Mouse (Mus musculus) cerebellum, postnatal 36 days (tissue): Measurements from ENCODE around the gene Cdkn2aipnl.

Experiments used
- DNase-seq, 2 experiments: peaks; one replicate each; pipeline ENCODE4 v3.0.0; 2021 to 2022; ENCODE audit warnings: mixed read lengths in 2 of 2

Cdkn2aipnl gene

DNA sequence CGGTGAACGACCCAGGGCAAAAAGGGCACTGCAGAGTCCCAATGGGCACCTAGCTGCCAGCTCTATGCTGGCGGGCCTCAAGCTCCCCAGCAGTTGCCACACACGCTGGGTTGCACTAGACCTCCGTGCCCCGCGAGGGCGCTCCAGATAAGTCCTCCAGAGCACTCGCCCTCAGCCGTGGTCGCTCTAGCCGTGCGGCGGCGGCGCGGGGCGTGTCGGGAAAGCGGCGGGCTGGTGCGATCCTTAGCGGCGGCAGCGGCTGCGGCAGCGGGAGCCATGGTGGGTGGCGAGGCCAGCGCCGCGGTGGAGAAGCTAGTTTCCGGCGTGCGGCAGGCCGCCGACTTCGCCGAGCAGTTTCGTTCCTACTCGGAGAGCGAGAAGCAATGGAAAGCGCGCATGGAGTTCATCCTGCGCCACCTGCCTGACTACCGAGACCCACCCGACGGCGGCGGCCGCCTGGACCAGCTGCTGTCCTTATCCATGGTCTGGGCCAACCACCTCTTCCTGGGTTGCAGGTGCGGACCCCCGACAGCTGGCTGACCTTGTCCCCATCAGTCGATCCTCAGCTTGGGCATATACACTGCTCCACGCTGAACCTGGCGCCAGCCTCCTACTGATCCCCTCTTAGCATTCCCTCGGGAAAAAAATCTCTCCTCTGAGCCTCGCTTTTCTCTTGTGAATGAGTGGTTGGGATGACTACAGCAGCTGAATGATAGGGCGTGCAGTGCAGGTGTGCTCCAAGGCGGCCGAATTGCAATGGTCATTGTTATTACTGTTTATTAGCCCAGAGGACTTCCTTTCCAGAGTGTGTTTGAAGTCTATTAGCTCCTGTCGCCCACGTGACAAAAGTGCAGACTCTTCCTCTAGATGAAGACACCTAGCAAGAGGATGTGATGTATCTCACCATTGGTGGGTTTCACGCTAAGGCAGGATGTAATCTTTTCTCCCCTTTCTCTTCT lies at the start of gene Cdkn2aipnl:
Gene Cdkn2aipnl (plus strand): TSS at position 219 of the 959 bp plus-strand sequence.
- DNase-seq, result peak; percentile 99

DNA sequence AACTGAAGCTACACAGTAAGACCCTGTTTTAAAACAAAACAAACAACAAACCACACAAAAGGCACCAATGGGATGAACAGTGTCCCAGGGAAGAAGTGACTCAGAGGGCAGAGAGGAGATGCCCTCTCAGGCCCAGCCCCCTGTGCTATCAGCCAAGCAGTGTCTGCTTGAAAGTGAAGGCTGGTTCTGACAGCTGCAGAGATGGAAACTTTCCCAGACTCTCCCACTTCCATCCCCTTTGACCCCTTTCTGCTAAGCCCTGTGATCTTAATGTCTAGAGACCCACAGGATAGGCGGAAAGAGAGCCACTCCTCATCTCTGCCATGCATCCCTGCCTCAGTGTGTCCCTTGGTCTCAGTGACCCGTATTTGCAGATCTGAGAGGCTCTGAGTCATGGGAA lies 49.5 kb upstream of the Cdkn2aipnl start:
- DNase-seq, result no peak

DNA sequence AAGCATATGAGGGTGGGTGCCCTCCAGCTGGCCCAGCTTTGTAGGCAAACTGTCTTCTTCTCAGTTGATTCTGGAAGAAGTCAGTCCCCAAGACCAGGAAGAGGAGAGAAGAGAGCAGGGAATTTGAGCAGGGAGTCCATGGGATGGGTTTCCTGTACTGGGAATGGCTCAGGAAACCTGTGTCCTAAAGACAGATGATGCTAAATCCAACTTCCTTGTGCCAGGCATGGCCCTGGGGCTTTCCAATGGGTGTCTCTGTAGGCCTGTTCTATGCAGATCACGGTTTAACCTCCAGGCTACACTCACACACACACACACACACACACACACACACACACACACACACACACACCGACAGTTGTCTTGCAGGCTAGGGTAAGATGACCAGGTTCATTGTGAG lies 48.9 kb upstream of the Cdkn2aipnl start:
- no peak for DNase-seq

DNA sequence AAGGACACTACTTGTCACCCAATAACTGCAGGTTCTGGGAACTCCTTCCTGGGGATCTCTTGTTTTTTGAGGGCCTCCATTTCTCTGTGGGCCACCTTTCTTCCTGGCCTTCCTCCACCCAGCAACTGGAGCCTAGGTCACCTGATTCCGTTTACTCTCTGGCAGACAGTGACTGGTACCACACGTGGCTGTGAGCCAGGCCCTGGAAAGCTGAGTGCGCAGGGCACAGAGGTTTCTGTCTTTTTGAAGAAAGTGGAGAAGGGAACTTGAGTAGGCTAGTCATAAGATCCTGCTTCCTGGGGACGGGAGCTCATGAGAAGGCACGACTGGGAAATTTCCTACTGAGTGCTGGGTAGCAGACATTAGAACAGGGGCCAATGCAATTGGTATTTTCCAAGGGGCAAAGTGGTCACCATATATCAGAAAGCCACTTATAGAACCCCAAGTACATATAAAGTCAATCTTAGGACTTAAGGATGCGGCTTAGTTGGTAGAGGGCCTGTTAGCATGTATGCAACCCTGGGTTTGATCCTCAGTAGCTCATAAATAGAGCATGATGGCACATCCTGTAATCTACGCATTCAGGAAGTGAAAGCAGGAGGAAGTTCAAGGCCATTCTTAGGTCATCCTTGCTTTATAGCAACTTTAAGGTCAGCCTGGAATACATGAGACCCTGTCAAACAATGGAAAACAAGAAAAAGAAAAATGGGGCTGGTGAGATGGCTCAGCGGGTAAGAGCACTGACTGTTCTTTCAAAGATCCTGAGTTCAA lies 45.9 kb upstream of the Cdkn2aipnl start:
- no peak for DNase-seq

DNA sequence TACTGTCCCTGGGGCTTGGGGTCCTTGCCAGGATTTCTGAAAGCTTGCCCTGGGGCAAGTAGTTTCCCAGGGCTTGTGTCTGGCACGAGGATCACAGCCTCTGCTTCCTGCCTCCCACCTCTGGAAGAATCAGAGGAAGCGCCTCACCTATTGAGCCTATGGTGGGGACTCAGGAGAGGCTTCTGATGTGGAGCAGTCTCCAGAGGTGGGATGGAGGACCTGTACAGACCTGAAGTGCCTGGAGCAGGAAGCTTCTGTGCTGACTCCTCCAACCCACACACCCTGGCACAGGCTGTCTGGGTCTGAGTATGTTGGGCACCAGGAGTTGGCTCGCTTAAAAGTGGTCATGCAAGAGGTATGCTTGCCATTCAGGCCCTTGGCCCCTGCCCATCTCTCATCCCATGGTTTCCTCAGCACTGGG lies 45.0 kb upstream of the Cdkn2aipnl start:
- no peak for DNase-seq

DNA sequence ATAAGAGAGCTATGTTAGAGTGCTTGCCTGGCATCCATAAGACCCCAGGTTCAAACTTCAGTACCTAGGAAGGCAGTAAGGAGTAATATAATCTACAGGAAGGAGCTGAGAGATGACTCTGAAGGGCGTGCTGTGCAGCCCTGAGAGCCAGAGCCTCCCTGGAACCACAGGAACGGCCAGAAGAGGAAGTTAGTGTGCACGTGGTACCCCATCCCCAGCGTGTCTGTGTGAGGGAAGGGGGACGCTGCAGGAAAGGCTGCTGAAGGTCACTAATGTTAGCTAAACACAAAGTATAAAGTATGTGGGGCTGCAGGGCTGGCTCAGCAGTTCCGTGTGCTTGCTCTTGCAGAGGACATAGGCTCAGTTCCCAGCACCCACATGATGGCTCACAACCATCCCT lies 41.9 kb upstream of the Cdkn2aipnl start:
- no peak for DNase-seq

DNA sequence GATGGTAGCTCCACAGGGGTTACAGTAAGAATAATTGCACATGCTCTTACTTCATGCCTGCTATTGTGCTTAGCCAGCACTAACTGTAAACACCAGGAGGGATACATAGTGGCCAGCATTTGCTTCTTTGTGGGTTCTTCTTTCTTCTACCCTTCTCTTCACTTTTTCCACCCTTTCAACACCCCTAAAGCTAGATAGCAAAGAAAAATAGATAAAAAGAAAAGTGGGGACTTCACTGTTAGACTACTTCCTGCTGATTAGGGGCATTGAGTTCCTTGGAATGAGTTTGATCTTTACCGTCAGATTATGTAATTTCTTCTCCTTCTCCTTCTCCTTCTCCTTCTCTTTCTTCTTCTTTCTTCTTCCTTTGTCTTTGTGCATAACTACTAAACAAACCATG lies 41.1 kb upstream of the Cdkn2aipnl start:
- DNase-seq, result no peak

DNA sequence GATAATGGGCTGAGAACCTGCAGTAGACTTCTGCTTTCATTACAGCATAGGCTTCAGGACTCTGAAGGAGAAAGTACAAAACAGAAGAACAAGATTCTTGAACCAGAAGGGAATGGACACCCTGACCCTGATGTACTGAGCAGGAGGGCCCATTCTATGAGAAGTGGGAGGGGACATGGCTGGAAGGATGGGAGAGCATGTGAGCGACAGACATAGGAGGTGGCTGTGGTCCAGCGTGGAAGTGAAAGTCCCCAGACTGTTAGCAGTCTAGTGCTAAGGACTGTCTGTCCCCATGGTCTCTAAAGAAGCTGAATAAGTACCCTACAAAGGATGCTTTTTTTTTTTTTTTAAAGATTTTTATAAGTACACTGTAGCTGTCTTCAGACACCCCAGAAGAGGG lies 40.4 kb upstream of the Cdkn2aipnl start:
- DNase-seq, result no peak

DNA sequence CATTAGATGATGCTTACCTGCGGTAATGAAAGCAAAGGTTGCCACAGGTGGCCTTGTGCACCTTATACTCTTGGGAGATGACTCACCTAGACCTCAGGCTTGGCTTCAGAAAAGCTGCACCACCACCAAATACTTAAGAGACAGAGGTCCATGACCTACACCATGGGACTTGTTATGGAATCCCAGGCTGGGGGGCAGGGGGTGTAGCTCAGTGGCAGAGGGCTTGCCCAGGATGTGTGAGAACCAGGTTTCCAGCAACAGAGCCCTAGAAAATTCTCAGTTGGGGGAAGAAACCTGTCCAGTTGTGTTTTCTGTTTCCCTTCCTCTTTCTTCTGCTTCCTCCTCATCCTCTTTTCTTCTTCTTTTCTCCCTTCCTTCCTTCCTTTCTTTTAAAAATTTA lies 36.3 kb upstream of the Cdkn2aipnl start:
- no peak for DNase-seq

DNA sequence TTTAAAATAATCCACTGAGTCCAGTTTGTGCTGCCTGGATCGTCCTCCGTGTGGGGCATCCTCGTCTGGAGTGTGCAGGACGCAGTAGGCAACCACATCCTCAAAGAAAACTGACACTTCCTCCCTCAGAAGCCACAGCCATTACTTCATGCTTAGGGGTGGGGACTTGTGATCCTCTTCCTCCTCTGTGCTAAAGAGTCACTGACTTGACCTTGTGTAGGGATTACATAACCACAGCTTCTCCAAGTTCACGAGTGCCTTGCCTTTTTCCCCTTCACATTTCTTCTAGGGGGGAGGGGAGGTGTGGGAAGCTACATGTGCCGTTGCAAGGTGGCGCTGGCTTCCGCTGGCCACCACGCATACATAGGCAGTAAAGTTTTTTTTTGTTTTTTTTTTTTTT lies 35.7 kb upstream of the Cdkn2aipnl start:
- DNase-seq, result no peak

DNA sequence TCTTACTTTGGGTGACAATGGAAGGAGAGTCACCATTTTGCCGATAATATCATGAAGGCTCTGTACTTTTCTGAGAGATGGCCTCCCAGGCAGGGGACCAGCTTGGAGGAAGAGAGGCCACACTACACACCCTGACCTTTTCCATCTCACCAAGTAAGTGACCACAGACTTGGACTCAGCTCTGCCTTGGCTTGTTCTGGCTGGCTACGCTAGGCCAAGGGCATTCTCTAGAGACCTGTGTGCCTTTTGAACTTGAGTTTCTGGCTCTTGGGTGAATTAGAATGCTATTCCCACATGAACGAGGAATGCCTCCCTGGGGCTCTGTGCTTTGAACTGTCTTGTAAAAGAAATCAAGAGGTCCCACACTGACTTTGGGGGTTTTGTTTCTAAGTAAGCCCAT lies 33.2 kb upstream of the Cdkn2aipnl start:
- DNase-seq, result no peak

DNA sequence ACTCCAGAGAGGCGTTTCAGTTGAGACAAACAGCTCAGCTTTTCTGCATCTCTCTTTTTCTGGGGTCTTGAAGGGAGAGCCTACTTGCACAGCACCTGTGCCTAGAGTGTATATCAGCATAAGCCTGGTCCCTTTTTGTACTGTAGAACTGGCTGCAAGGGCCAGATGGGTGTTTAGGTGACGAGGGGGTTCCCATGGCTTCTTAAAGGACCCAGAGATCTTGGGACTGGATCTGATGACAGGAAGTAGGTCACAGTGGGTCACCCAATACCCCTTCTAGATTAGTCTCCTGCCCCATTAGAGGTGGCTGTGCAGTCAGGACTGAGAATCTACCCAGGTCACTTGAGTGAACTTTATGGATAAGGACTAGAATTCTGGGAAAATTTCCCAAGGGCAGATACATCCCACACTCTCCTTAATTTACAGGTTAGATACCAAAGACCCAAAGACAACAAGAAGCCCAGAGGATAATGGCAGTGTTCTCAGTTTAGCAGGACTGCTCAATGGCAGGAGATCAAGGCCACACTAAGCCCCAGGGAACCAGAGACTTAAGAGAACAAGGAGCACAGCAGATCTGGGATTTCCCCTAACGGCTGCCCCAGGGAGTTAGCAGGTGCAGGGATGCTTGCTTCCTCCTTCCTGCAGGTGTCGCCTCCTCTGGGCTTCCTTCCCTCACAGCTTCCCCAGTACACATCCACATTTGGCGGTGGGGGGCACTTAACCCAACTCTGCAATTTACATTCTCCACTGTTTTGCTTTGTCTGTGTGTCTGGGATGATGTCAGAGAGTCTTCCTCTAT lies 31.6 kb upstream of the Cdkn2aipnl start:
- DNase-seq, result no peak

DNA sequence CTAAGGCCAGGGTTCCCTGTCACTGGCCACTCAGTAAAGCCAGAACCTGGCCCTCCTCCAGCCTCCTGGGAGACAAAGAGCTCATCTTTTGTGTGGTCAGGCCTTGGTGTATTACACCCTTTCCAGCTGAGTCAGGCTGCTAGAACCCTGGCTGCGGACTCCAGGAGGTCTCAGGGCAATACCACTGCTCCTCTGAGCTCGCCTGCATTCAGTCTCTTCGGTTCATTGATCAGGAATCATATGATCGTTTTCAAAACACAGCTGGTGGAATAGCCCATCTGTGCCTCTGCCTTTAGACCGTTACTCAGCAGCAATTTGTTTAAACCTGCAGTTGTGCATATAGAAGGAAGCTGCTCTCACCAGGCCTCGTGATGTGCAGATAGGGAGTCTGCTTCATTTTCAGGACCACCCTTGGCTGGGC lies 30.1 kb upstream of the Cdkn2aipnl start:
- DNase-seq, result no peak

DNA sequence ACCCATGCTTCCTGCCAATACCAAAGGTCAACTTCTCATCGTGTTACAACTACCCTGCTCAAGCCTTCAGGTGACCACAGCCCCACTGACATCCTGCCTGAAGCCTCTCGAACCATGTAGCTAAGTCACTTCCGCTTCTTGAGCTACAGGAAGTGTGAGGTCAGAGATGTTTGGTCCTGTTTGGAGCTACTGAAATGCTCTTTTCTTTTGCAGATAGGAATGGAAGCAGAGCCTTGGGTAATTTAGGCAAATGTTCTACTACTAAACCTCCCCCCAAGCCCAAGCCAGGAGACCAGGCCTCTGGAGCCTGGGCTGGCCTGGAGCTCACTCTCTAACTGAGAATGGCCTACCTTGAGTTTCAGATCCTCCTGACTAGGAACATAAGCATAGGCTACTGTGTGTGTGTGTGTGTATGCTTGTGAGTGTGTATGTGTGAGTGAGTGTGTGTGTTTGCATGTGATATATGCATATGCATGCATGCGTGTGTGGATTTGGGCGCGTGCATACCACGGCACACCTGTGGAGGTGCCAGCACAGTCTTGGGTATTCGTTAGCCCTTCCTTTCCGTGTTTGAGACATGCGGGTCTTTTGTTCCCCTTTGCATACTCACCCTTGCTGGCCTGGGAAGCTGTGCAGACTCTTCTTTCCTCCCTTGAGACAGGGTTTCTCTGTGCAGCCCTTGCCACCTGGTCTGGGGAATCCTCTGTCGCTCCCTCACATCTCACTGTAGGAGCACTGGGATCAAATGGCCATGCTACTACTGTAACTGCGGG lies 28.5 kb upstream of the Cdkn2aipnl start:
- no peak for DNase-seq

DNA sequence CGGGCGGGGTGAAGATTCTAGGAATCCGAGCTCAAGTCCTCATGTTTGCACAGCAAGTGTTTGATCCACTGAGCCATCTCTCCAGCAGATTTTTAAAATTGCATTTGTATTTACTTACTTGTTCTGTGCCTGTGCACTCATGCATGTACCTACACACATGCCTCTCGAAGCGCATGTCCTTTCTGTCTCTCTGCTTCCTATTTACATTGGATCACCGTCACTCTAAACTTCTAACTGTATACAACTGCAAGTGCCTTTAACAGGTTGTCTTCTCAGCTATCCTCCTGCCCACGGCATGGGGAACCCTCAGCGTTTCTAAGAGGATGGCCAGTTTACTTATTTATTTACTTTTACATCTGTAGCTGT lies 27.9 kb upstream of the Cdkn2aipnl start:
- DNase-seq, result no peak

DNA sequence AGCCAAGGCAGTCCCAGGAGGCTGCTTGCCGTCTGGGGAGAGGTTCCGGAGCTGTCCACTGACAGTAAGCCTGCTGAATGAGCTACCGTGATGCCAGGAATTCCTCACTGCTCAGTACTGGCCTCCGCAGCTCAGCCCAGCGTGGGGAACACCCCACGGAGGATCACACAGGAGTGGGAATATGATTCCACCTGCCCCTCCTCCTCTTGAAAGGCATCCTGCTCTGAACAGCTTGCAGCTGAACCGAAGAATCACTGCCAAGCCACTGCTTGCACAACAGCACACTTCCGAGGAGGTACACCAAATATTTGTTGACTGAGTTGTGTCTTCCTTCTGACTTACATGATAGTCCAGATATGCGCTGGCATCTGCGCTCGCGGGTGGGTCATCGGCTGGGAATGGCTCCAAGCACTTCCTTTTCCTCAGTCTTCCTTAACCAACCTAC lies 26.9 kb upstream of the Cdkn2aipnl start:
- DNase-seq, result no peak

DNA sequence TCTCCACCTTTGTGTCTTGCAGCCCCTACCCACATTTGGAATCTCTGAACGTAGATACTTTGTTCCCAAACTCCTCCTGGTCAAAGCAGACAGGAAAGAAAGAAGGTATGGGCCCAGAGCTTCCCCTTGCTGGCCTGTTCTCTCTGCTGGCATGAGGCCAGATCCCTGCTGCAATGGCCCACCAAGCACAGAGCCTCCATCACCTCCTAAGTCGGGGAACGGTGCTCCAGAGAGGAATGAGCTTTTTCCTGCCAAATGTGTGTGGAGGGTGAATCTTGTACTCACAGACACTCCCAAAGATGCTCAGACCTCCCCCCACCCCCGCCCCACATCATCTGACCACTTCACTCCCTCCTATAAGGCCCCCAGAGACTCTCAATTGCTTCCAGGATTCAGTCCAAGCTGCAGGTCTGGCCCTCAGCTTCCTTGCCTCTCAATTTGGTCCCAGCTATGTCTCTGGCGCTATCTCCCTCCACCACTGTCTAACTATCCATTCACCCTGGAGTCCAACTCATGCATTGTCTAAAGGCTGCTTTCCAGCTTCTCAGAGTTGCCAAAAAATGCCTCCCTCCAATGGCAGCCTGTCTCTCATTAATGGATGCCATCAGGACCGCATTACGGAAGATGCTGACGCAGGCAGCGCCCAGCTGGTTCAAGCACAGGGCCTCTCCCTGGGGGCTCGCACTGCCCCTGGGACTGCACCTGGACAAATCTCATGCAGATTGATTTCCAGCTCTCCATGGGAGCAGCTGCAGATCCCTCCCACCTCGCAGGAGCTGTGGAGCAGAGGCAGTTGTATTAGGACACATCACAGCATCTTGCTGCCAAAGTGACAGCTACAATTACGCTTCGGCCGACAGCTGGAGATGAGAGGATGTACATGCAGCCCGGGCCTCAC lies 24.6 kb upstream of the Cdkn2aipnl start:
- no peak for DNase-seq

DNA sequence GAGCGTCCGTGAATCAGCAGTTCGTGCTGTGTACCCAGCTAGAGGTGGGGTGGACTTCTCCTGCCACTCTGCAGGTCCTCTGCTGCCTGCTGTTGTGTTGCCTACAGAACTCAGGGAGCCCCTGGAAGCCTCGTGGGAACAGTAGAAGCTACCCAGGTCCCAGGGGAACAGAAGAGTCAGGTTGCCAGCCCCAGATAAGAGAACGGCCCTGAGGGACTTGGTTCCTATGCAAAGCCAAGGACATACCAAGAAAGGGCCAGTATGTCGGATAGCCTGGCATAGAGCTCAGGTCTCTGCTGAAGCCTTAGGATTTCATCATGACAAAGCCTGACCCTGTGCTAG lies 24.0 kb upstream of the Cdkn2aipnl start:
- DNase-seq, result no peak

DNA sequence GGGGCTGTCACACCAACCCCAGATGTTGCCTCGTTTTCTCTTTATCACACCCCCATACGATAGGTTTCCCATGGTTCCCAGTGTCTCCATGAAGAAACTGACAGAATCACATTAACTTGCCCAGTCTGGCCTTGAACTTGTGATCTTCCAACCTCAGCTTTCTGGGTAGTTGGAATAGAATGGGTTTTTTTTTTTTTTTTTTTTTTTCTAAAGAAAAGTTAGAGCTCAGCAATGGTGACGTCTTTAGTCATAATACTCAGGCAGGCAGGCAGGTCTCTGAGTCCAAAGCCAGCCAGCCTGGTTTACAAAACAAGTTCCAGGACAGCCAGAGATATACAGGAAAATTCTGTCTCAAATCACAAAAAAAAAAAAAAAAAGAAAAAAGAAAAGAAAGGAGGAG lies 23.2 kb upstream of the Cdkn2aipnl start:
- DNase-seq, result no peak

DNA sequence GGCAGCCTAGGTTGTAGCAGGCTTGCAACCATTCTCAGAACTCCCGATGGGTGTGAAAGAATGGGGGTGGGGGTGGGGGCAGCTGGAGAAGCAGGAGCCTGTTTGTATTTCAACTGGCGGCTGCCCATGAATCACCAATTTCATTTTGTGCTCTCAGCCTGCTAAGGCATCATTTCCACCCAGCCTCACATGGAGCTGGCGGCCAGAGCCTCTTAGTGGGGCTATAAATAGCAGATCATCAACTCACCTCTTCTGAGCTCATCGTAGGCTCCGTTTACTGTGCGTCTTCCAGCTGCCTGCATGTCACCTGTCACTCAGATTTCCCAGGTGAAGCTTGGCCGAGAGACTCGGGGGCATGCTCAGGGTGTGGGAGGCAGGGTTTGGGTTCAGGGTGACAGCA lies 21.9 kb upstream of the Cdkn2aipnl start:
- DNase-seq, result peak; percentile 30 to 37

DNA sequence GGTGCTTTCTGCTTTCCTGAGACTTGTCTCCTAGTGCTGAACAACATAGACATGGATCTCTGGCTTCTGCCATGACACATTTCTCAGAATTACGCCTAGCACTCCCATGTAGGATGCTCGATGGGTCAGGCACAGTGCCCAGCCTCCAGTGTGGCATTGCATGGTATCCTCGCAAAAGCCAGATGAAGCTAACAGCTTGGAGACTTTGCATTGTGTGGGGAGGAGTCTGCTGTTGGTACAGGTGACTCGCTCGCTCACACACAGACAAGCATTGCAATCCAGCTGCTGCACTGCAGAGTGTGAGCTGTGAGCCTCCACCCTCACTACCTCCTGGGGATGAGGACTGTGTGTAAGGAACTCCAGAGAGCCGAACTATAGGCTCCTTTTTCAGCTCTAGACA lies 21.3 kb upstream of the Cdkn2aipnl start:
- no peak for DNase-seq
